Mouse (Mus musculus): ENCODE measurements at regions not wholly inside any gene's neighbourhood (a gene's known extent, or its start where the extent isn't known, plus 50 kb on each side); places are given as distances from the start of the nearest gene placed in this dataset.

DNA sequence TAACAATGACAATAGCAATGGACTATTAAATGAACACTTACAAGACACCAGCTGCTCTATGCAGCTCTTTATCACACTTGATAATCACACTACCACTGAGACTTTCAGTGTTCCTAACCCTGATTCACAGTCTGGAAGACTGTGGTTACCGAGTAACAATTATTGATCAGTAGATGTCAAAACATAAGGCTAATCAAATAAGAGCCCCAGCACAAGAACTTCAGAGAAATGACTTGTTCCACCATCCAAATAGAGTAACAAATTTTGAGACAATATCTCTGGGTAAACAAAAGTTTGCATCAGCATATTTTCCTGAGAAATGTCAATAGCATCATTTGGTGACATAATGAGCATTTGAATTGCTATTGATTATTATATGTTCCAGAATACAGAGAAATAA lies 118.3 kb upstream of the Ccdc85a start:
- TF ChIP-seq CTCF (IDR thresholded peaks at IDR 0.05; ENCODE audit: low read depth) (no peak), EP300 (IDR thresholded peaks at IDR 0.05; ENCODE audit: low read depth) (no peak)
